Mouse (Mus musculus) 416B (cell line): ENCODE measurements around the gene Map3k4.
"Not testable (repeated sequence)": the region's sequence is repeated elsewhere in the genome, so short reads cannot be mapped to it uniquely, and the experiment has no call there.

Experiments
- DNase-seq: peaks from one replicate; pipeline ENCODE4 v3.0.0; 2011; ENCODE audit warnings: low read depth

Gene Map3k4

DNA sequence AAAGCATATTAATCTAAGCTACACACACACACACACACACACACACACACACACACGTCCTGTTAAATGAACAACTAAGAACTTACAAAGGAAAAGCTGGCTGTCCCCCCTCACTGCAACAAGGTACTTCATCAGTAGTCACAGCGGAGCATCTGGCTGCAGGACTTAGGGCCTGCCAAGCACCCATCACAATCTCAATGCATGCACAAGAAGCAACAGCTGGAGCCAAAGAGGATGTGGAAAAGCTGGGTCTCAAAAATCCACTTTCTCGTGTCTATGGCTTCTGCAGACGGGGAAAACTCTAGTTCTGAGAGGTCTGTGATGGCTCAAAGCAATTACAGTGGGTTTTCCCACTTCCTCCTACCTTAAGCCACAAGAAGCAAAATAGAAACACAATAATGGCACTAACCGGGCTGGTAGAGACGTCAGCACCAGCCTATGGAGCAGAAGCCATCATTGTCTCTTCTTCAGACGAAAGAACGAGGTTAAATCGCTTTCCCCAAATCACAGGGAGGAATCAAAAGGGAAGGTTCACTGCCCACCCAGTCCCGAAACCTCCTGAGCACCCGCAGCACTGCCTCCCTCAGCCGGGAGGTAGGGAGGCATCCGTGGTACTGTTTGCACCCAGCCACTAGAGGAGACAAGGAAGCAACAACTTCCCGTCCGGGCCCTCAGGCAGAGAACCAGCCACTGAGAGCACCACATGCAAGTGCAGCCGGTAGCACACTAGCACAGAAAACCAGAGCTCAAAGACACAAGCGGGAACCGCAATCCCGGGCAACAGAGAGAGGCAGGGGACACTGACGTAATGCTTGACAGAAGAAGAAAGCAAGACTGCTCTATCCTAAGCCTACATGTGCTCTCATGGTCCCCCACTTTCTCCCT is 11.1 kb downstream of the Map3k4 start:
- DNase-seq, result peak; percentile 81

DNA sequence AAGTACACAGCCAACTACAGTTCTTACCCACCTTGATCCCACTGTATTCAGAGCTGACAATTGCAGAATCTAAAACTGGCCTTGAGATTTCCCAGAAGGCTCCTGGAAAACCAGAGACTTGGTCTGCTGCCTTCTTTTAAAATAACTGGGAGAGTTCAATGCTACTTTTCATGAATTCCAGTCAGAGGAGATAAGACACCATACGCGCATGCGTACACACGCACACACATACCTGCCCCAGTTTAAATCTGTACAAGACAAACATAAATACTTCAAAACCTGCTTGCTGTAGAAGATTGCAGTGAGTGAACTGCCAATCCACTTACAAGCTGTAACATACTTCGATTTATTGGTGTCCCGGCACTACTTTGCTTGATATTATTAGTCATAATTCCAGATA is 13.9 kb downstream of the Map3k4 start:
- no peak for DNase-seq

DNA sequence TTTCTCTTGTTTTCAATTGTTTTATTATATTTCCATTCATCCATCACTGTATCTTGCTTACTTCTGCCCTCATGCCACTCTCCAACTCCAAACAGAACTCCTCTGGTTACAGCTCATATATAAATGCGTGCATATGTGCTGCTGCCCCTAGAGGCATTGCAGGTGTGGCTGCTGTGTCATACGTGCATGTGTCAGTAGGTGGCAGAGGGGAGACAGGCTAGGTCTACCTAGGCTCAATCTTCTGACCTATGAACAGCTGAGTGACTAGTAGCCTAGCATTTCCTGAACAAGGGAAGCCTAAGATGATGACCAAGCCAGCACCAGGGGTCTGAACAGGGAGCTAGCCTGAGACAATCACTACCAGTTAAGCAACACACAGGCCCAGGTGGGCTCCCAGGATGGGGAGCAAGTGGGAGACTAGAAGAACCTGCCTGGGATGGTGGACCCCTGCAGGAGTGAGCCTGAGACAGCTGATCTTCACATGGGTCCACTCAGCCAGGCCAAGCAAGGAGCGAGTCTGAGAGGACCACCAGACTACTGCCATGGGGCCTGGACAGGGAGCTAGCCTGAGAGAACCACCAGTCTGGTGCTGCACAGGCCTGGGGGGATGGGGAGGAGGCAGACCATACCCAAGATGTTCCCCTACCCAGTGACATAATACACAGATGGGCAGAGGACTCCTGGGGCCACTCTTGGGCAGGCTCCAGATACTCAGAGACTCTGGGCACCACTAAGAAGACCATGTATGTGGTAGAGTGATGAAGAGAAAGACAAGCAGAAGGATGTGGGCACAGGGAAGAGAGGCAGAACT is 17.5 kb downstream of the Map3k4 start:
- peak; percentile 76 for DNase-seq

DNA sequence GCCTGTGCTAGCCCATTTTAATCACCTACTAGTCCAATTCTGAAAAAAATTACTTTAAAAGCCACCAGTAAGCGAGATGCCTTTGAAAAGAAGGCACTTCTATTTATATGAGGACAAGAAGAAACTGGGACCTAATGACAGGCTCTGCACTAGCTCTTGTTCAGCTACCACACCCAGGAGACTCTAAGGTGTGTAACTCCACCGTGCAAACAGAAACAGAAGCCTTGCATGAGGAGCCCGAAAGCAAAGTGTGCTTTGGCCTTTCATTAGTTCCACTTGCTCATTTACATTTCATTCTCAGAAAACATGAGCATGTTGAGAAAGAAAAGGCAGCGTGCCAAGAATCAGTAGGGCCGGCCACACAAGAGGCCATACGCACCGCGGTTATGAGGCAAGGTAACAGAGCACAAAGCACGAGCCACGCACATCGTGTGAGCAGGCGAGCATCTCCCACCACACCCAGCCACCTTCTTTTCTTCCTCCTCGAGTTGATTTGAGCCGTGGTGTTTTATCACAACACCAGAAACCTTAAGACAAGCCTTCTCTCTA is 18.4 kb downstream of the Map3k4 start:
- no peak for DNase-seq

DNA sequence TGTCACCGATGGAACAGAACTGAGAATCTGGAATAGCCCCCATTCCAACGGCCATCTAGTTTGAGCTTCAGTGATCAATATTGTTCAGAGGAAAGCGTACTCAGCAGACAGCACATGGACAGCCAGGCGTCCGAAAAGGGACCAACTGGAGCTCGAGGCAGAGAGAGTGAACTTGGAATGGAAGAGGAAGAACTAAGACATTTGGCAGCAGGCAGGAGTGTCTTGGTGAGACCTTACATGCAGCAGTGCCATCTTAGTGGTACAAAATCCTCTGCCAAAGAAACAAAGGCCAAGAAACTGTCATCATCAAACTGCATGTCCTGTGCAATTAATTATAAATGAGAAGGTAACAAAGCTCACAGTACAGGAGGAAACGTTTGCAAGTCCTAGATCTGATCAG is 19.2 kb downstream of the Map3k4 start:
- no peak for DNase-seq

DNA sequence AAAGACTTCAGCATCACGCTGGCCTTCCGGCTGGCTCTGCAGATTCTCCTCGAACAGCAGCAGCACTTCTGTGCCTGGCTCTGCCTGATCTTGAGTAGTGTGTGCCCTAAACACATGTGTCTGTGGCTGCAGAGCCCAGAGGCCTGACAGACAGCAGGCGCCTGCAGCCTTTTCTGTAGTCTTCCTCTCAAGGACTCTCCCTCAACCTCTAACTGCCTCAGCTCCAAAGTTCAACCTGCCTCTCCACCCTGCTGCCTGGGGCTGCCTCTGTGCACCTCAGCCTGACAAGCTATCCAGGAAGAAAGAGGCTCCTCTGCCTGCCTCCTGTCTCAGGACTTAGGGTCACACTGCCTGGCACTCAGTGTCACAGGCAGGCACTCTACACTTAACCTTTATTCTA is 20.6 kb downstream of the Map3k4 start:
- no peak for DNase-seq

DNA sequence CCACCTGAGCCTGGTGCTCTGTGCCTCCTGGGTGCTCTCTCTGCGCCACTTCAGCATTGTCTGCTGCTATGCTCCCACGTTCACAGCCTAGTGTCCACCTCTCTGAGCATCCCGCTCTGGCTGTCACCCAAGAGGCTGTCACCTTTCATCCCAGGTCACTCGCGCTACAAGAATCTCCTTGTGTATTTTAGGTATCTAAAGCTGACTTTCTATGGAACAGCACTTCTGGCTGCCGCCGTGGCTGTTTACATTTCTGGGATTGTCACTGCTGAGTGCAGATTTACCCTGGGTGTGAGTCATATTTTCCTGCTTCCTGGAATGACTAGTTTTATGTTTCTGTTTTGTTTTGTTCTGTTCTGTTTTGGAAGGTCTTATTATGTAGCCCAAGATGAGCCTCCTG is 21.3 kb downstream of the Map3k4 start:
- no peak for DNase-seq

DNA sequence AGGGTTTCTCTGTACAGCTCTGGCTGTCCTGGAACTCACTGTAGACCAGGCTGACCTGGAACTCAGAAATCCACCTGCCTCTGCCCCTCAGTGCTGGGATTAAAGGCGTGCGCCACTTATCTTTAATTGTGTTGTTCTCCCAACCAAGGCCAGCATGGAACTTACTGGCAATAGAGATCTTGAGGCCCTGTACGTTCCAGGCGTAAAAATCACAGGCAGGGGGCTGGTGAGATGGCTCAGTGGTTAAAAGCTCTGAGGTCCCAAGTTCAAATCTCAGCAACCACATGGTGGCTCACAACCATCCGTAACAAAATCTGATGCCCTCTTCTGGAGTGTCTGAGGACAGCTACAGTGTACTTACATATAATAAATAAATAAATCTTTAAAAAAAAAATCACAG is 22.7 kb downstream of the Map3k4 start:
- DNase-seq, result not testable (repeated sequence)

DNA sequence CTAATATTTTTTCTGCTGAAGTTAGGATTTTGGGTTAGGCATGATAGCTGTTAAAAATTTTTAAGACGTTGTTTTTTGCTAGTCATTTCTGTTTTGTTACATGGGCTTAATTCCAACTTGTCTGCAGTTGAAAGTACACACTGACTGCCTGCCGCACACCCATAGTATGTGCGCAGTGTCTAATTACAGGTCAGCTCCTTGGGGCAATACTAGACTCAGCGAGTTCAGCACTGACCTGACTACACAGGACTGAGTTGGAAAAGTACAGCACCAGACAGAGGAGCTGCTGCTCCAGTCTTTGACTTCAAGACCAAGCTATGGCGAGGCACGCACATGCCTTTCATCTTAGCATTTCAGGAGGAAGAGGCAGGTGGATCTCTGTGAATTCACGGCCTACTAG is 24.2 kb downstream of the Map3k4 start:
- no peak for DNase-seq

DNA sequence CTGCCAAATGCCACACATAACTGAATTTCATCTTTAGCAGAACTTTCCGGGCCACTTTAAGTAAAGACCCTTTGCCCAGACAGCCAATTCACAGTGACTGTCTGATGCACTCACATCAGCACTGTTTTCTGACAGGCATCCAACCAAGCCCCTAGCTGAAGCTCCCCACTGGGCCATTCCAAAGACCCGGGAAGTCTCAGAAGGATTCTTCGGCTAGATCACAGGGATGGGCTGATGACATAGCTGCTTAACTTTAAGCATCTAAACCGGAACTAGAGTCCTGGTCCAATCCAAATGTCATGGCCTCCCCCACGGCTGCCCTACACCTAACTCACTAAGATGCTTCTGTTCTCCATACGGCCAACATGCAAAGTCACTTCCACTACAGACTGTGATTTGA is 25.0 kb downstream of the Map3k4 start:
- no peak for DNase-seq

DNA sequence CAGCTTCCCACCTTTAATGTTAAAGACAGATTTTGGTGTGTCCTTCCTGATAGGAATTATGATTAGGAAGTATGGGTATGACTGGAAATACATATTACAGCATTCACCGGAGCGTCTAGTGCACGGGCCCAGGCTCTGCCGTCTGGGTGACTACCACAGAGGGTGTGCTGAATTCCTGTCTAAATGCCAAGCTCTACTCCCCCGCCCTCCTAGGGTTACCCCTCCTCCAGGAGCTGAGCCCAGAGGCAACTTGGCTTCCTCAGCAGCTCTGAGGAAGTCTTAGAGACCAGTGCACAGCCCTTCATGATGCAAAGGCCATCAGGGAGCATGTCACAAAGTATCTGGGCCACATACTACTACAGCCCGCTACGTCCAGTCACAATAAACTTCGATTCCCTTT is 25.7 kb downstream of the Map3k4 start:
- DNase-seq, result no peak

DNA sequence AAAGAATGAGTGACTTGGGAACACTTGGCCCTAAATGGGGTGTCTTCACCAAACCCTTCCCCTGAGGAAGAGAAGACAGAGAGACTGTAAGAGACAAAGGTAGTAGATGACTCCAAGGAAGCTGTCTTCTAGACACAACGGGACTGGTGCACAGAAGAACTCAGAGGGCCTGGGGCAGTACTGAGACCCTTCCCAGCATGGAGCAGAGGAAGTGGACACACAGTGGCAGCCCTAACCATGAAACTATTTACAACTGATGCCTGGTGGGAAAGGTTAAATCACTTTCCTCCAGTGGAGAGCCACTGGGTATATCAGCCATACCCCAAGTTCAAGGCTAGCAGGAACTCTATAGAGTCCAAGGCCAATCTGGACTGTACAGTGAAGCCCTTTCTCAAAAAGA is 26.2 kb downstream of the Map3k4 start:
- no peak for DNase-seq

DNA sequence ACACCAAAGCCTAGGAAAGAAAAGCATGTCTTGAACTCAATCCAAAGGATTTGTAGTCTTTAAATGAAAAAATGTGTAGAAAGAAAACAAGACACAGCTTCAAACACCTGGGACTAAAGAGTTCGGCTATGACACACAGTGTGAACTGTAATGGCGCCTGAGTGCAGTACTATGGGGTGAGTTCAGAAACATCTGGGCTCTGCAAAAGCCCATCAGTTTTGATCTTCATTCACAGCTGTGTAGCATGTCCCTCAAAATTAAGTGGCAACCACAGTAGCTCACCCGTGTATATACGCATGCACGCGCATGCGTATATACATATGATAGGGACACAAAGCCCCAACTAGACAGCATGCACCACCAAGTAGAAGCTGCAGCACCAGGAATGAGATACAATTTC is 27.4 kb downstream of the Map3k4 start:
- DNase-seq, result no peak

DNA sequence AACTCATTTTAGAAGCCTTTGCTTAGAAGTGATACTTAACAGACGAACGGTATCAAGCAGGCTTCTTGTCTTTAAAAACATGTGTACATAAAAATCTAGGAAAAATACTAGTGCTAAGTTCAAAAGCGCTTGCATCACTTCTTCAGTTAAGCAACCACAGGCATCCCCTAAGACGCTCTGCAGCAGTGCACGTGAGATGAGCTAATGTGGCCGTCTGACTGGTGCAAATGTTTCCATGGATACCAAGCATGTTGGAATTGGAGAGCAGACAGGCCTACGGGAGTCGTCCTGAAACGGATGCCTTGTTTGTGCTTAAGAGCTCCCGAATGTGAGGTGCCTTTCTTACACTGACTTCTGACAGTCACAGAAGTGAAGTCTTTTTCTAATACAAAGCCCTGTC is 27.9 kb downstream of the Map3k4 start:
- DNase-seq, result peak; percentile 15

DNA sequence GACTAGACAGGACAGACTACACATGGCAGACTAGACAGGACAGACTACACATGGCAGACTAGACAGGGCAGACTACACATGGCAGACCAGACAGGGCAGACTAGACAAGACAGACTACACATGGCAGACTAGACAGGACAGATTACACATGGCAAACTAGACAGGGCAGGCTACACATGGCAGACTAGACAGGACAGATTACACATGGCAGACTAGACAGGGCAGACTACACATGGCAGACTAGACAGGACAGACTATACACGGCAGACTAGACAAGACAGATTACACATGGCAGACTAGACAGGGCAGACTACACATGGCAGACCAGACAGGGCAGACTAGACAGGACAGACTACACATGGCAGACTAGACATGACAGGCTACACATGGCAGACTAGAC is 28.8 kb downstream of the Map3k4 start:
- not testable (repeated sequence) for DNase-seq

DNA sequence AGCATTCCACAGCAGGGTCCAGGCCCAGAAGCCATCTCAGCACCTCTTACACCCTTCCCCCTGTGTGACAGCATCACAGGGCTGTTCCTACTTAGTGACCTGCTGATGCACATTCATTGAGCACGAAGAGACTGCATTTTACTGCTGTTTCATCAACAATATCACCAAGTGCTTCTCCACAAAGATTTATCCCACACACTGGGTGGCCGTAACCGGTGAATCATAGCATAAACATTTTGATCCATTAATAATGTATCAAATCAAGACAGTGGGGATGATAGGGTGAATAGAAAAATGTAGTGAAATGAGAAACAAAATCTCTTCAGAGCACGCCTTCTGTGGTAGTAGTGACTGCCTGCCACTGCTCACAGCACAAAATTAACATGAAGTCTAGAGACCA is 29.7 kb downstream of the Map3k4 start:
- no peak for DNase-seq

DNA sequence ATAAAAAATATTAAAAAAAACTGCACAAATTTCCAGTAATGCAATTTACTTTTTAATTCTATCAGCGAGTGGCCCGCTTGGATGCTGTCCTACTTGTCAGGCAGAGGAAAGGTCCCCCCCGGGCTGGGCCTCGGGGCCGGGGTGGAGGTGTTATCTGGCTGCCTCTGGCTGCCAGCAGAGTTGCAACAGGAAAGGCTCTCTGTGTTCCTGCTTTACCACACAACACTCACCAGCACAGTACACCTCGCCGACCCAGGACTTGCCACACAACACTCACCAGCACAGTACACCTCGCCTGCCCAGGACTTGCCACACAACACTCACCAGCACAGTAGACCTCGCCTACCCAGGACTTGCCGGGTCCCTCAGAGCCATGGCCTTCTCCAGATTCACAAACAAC is 38.8 kb downstream of the Map3k4 start:
- peak; percentile 44 for DNase-seq

DNA sequence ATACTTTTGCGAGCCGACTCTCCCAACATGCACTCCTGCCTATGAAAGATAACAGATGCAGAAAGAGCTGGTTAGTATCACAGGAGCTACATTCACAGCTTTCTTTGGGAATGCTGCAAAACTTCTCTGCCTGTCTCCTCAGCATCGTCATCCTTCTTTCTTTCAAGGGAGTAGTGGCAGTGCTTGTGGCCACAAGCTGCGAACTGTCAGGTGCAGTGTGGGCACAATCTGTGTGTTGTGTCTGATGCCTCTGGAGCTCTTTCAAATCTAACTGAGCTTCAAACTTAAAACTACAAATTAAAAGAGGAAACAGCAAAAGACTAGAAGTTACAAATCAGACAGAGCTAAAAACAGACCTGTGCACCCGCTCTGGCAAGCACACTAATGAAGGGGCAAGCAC is 40.5 kb downstream of the Map3k4 start:
- no peak for DNase-seq

DNA sequence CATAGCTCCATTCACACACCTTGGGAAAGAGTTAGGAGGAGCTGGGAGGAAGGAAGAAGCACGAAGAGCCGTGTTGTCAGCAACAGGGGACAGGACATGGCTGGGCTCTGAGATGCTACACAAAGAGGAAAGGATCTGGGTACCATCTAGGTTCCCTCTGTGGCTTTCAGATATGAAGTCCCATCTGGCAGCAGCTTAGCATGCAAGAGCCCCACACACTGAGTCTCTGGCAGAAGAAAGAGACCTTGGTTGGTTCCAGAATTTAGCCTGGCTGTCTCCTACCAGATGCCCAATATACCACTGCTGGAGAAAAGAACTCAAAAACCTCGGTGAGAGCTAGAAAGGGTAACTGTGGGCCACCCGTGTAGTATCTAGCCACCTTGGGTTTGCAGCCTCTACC is 41.3 kb downstream of the Map3k4 start:
- no peak for DNase-seq

DNA sequence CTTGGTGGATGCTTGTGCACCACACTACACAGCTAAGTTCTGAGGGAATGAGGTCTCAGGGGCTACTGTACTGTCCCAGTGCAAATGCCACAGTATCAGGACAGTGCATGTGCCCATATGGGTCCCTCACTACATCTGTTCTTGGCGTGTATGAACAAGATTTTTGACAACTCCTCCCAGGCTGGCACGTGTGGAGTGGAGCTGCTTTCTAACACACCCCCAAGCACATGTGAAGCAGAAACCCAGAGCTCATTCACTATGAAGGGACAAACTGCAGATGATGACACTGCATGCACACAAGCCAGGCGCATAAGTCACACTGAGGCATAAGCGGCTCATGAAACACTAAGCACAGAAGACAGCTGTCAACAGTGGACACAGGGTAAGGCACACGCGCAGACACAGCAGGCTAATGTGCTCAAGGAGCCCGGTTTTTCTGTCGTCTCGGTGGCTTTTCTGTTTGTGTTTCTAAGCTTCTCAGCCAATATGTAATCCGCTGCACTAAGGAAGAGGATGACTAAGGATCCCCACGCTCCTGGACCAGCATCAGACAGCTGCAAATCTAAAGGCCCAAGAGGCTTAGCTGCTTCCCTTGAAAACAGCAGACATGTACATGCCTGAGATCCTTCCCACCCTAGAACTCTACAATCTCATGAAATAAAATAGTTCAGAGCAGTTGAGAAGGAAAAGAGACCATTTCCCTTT is 41.9 kb downstream of the Map3k4 start:
- no peak for DNase-seq

DNA sequence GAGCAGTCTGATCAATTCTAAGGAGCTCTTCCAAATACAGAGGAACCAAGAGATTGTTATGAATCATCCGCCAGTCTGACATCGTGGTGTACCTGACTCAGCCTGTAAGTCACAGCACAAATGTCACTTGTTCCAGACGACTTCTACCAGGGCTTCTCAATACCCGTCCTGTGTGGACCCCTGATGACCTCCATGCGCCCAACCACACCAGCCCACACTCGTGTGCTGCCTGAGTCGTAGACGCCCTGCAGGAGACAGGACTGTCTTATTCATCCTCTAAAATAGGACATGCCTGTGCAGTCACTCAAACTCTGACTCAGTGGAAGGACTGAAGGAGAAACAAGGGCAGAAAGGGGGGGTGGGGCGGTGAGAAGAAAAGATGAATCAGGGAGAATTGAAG is 42.8 kb downstream of the Map3k4 start:
- DNase-seq, result peak; percentile 28

DNA sequence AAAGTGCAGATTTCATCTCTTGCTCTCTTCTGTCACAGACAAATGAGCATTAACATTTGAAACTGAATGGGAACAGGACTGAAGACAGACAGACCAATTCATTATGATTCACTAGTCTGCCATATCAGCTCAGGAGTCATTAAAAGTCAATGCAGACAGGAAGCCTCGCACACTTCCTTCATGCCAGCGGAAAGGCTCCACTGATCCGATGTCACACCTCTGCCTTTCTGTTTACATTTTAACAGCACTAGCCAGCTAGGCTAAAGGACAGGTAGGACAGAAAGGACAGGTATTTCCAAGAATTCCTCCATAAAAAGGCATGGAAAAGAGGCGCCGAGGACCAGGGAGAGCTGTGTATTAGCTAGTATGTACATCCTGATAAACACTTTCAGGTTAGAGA is 45.6 kb downstream of the Map3k4 start:
- DNase-seq, result no peak

DNA sequence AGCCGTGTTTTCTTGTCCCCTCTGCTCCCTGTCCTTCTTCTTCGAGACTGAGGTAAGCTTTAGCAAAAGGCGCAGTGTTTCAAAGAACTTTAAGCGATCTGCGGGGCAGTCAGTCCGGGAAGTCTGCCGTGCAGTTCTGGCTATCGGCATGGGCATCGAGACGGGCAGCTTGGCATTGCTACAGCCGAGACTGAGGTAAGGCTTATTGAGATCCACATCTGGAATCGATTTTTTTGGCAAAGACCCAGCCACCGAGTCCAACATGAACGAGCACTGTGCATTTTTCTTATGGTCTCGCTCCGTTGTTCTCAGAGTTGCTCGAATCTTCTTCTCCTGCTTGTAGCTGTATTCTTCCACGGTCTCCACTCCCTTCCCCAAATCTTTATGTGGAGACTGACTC is 46.8 kb downstream of the Map3k4 start:
- no peak for DNase-seq
